Mouse (Mus musculus) bone marrow, adult 2 months (tissue): ENCODE results near the gene Trir.

ENCODE experiments used
- CTCF ChIP-seq: fragments of 200-500 bp; IDR thresholded peaks from 2 replicates; pipeline ENCODE4 v1.5.1; 2011; ENCODE audit warnings: low read length, control low read depth; ENCODE audit not compliant: control insufficient read depth, insufficient read depth
- POLR2A ChIP-seq: fragments of 200-500 bp; IDR thresholded peaks from 2 replicates; pipeline ENCODE4 v1.6.1; 2011; ENCODE audit warnings: low read depth, mild to moderate bottlenecking, control low read depth, low read length, borderline replicate concordance; ENCODE audit not compliant: control insufficient read depth

- TF ChIP-seq CTCF, result peak; percentile 24; the same call in 1 of the 2 replicates
- peak; percentile 99 for TF ChIP-seq POLR2A
Measured at GRCm38 (mm10) chr8:85026670-85027515, at the start of gene Trir.
